Mouse (Mus musculus) yolk sac, embryonic 10.5 days (tissue): ENCODE measurements around the gene Tsku.

Experiments used
- DNase-seq: peaks from one replicate; pipeline ENCODE4 v3.0.0-alpha.2; 2017; ENCODE audit warnings: low spot score

Gene Tsku

GRCm38 (mm10) chr7:98361063-98361652, at the start of gene Tsku:
Gene Tsku, minus strand, starts transcription at chr7:98361328.
- DNase-seq, result peak; percentile 96

- DNase-seq, result no peak
These were observed 46.5 kb upstream of the Tsku start for GRCm38 (mm10) chr7:98407615-98408014.

DNA sequence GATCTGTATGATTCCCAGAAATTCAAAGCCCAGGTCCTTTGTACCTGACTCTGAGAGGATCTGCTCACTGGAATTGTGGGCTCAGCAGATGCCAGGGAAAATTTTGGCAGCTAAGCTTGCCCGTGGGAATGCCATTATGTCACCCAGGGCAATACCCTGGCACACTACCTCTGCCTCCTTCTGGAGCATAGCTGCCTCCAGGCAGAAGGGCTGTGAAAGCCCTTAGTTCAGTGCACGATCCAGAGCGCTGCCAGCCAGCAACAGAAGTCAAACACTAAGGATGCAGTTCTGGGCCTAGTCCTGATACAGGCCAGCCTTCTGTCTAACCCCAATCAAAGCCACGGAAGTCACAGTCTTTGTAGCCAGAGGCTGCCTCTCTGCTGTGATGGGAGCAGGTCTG, 42.9 kb upstream of the Tsku start:
- DNase-seq, result no peak

DNA sequence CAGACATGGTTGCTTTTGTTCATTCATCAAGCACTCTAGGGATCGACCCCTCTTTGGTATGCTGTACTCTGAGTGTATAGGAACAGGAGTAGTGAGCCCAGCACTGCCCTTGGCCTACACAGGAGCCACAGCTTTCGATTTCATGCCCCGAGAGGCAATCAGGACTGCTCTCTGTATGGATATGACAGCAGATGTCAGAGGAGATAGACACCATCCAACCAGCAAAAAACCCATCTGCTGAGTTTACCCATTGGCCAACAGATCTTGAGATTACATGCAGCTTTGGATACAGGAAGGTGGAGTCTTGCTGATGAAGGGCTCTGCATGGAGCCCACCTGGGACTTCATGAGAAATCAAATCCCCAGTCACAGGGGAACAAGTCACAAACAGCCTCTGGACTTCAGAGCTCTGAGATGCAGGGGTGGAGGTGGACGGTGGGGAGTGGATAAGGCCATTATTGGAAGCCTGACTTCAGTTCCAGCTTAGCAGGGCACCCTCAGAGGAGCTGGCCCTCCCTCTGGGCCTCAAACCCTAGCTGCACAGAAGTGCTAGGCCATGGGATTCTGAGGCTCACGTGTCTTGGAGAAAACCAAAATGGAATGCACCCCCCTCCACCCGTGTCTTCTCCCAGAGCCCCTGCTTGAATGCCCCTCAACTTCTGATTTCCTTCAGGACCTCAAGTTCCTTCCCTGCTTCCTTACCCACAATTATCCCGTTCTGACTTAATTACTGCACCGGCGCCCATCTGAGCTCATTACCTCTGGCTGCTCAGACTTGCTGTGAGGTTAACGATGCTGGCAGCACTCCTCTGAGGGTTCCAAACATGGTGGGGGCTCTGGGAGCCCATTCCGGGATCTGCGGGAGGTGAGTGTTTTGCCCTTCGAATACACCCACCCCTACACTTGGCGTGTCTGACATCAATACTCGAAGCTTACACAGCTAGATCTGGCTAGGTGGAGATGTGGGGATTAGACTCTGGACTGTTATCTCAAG, 41.8 kb upstream of the Tsku start:
- no peak for DNase-seq

- DNase-seq, result no peak
These were observed 31.5 kb upstream of the Tsku start for GRCm38 (mm10) chr7:98392466-98393201.

- peak; percentile 32 for DNase-seq
These were observed 30.3 kb upstream of the Tsku start for GRCm38 (mm10) chr7:98391351-98391936.

DNA sequence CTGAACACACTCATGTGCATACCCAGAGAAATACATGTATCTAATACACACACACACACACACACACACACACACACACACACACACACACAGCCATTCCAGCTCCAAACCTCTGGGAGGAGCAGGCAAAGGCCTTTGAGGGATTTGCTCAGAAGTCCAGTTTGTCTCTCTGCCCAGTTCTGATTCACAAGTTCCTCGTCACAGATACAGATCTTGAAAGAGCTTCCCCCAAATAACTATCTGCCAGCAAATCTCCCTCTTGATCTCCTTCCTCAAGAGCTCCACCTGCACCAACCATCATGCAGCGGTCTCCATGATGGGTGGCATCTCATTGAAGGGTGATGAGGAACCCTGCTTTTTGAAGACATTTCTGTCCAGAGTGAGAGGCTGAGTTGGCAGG, 29.4 kb upstream of the Tsku start:
- no peak for DNase-seq

DNA sequence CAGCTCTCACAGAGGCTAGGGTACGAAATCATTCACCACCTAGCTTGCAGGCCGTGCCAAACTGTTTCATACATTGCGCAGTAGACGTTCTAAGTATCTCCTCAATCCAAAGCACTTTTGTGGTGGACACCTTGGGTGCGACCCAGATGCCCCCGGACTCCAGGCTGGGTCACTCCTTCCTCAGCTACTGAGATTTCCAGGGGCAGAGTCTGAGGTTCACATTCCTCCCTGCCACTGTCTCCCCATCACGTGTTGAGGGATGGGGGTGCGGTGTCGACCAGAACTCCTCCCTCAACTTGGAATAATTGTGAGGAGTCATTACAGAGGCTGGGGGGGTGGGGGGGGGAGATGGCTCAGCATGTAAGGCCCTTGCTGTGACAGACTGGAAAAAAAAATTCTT, 28.5 kb upstream of the Tsku start:
- no peak for DNase-seq

- no peak for DNase-seq
These were observed 27.9 kb upstream of the Tsku start for GRCm38 (mm10) chr7:98388881-98389501.

DNA sequence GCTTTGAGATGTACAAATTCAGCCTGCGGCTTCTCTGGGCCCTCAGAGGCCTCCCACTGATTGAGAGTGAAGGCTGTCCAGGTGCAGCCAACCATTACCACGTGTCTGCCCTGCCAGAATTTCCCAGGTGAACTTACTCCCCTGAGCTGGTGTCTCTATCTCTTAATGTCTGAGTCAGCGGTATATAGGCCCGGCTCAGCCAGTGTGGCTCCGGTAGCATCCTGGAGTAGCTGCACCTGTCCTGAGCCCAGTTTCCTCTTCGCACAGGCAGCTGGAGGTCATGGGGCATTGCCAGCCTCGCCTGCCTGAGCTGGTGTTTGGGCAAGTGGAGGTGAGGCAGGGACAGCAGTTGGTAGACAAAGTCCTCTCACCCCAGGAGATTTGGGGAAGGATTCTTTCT, 26.1 kb upstream of the Tsku start:
- no peak for DNase-seq

GRCm38 (mm10) chr7:98385168-98385567, 24.0 kb upstream of the Tsku start:
- no peak for DNase-seq

GRCm38 (mm10) chr7:98383337-98383736, 22.2 kb upstream of the Tsku start:
- DNase-seq, result no peak

- no peak for DNase-seq
These were observed 21.7 kb upstream of the Tsku start for GRCm38 (mm10) chr7:98382784-98383183.

- DNase-seq, result no peak
These were observed 19.2 kb upstream of the Tsku start for GRCm38 (mm10) chr7:98380224-98380925.

GRCm38 (mm10) chr7:98379232-98379631, 18.1 kb upstream of the Tsku start:
- DNase-seq, result no peak

- DNase-seq, result no peak
These were observed 16.1 kb upstream of the Tsku start for GRCm38 (mm10) chr7:98377257-98377656.

- DNase-seq, result no peak
These were observed 10.0 kb upstream of the Tsku start for GRCm38 (mm10) chr7:98371161-98371560.

DNA sequence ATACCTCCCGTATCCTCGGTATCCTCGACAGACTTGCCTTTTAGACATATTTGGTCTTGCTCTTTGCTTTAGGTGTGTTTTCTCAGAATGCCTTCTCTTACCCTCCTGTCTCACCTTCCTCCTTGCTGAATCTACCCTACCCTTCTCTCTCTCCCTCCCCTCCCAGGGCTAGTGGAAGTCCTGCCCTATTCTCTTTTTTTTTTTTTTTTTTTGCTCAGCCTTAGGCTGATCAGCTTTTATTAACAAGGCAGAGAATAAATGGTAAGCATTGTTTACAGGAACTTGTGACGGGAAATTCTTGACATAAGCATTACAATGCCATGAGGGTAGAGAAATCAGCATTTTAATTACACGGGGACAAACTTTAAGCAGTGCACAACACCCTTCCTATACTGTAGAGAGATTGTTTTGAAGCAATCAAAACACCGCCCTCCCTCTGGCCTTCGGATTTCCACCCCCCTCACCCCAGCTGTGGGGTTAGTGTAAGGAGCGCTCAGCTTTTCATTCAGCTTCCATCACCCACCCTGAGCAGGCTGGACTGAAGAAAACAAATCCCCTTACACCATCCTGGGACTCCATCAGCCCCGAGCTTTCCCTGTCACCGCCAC, 8.7 kb upstream of the Tsku start:
- DNase-seq, result no peak

DNA sequence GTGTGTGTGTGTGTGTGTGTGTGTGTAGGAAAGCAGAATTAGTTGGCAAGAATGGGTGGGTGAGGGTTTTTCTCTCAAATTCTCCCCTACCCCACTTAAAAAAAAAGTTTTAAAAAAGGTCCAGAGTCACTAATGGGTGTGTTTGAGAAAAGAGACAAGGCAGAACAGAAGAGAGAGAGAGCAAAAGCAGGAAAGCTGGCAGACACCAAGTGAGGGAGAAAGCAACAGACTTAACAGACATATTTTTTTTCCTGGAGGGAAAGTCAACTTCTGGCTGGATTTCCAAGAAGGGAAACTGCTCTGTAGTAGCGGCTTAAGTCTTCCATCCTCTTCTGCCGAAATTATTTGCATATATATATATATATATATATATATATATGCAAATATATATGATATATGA, 534 bp upstream of the Tsku start:
- no peak for DNase-seq

DNA sequence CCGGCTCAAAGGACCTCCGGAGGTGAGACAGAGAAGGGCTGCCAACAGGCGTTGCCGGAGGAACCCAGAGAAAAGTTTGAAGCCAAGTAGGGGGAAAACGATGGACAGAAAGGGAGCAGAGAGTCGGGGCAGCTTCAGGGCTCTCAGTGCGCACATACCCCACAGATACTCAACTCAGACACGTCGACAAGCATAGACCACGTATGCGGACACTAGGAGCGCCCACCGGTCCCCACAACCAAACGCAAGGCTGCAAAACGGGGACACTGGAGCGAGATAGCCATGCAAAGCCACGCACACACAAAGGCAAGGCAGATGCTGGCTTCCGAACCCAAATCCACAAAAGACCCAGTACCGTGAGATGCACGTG, 522 bp downstream of the Tsku start:
- no peak for DNase-seq
